Mouse (Mus musculus) thymus, adult 2 months (tissue): ENCODE measurements around the gene 2700049A03Rik.

Experiments used
- CTCF ChIP-seq: fragments of 200-500 bp; IDR thresholded peaks from 2 replicates; pipeline ENCODE4 v1.5.1; 2012; ENCODE audit warnings: mild to moderate bottlenecking, control low read depth, low read length, moderate library complexity, borderline replicate concordance; ENCODE audit not compliant: control insufficient read depth, poor library complexity, insufficient read depth; ENCODE audit errors: extremely low read depth
- POLR2A ChIP-seq: fragments of 200-500 bp; IDR thresholded peaks from 2 replicates; pipeline ENCODE4 v1.6.1; 2012; ENCODE audit warnings: mild to moderate bottlenecking, low read length, control low read depth, moderate library complexity; ENCODE audit not compliant: control insufficient read depth, poor library complexity, insufficient read depth; ENCODE audit errors: extremely low read depth

GRCm38 (mm10) chr12:71137686-71138085 lies 1.0 kb downstream of the 2700049A03Rik start:
- TF ChIP-seq CTCF (no peak), POLR2A (no peak)
